Mouse (Mus musculus): ENCODE data around the gene Ephb1. TPM values are rescaled to one million over a fixed set of nuclear protein-coding genes. Genes with fewer than 3 reads are reported as not detected.

The Ephb1 gene
- polyA plus RNA-seq, 1 experiment = 2.5 TPM

GRCm38 (mm10) chr9:101950101-101950500 is 404.4 kb downstream of the Ephb1 start:
- Histone ChIP-seq H3K27me3 (ENCODE audit: control insufficient read depth, insufficient read depth, insufficient read length) (no peaks in the 10 kb centered on the region), H3K79me2 (ENCODE audit: control insufficient read depth, insufficient read depth) (no peaks in the 10 kb centered on the region), H3ac (ENCODE audit: control insufficient read depth, insufficient read length) (no peak overlapping the region), H3K36me3 (ENCODE audit: control insufficient read depth, insufficient read depth) (no peaks in the 10 kb centered on the region), H3K4me2 (ENCODE audit: low read depth) (no peak overlapping the region), H3K4me3 (no peak overlapping the region)
- no peak for TF ChIP-seq MYOD1 (IDR thresholded peaks at IDR 0.05; ENCODE audit: control insufficient read depth in 1 of 3, insufficient read length in 2 of 3, low read depth in 2 of 3)
- no peak for TF ChIP-seq POLR2AphosphoS2 (IDR thresholded peaks at IDR 0.05; ENCODE audit: insufficient read length, low read depth)
- no peak for TF ChIP-seq MAX (IDR thresholded peaks at IDR 0.05; ENCODE audit: low read depth)

- no peak for TF ChIP-seq MAX (IDR thresholded peaks at IDR 0.05; ENCODE audit: low read depth)
- no peak for TF ChIP-seq TCF3 (IDR thresholded peaks at IDR 0.05; ENCODE audit: insufficient read length, low read depth)
- TF ChIP-seq POLR2A (IDR thresholded peaks at IDR 0.05; ENCODE audit: insufficient read length, low read depth) = no peak
- TF ChIP-seq USF1 (IDR thresholded peaks at IDR 0.05; ENCODE audit: low read depth) = no peak
- no peak for TF ChIP-seq CEBPB (IDR thresholded peaks at IDR 0.05; ENCODE audit: insufficient read depth, poor library complexity, severe bottlenecking)
- TF ChIP-seq MYOD1 (IDR thresholded peaks at IDR 0.05; ENCODE audit: control insufficient read depth in 1 of 3, insufficient read length in 2 of 3, low read depth in 2 of 3) = no peak
- TF ChIP-seq TCF12 (IDR thresholded peaks at IDR 0.05; ENCODE audit: insufficient read depth, poor library complexity, severe bottlenecking) = no peak
- no peak for TF ChIP-seq POLR2AphosphoS2 (IDR thresholded peaks at IDR 0.05; ENCODE audit: insufficient read length, low read depth)
- TF ChIP-seq MYOG (IDR thresholded peaks at IDR 0.05; ENCODE audit: control insufficient read depth in 1 of 3, insufficient read depth in 1 of 3, insufficient read length in 2 of 3, low read depth in 2 of 3) = no peak
- TF ChIP-seq REST (IDR thresholded peaks at IDR 0.05; ENCODE audit: insufficient read depth, insufficient read length) = no peak
- TF ChIP-seq E2F4 (IDR thresholded peaks at IDR 0.05; ENCODE audit: insufficient read depth) = no peak
- no peak for TF ChIP-seq SRF (IDR thresholded peaks at IDR 0.05; ENCODE audit: control insufficient read depth, insufficient read length, low read depth)
These were observed 408.7 kb downstream of the Ephb1 start for GRCm38 (mm10) chr9:101945814-101946213.

GRCm38 (mm10) chr9:101945326-101945725 is 409.2 kb downstream of the Ephb1 start:
- no peak overlapping the region for H3ac ChIP-seq (ENCODE audit: control insufficient read depth, insufficient read length)
- no peak for TF ChIP-seq USF1 (IDR thresholded peaks at IDR 0.05; ENCODE audit: low read depth)
- H3K36me3 ChIP-seq (ENCODE audit: control insufficient read depth, insufficient read depth) = no peaks in the 10 kb centered on the region
- H3K27me3 ChIP-seq (ENCODE audit: control insufficient read depth, insufficient read depth, insufficient read length) = no peaks in the 10 kb centered on the region
- no peaks in the 10 kb centered on the region for H3K79me2 ChIP-seq (ENCODE audit: control insufficient read depth, insufficient read depth)
- H3K4me3 ChIP-seq = no peak overlapping the region
- no peak overlapping the region for H3K4me2 ChIP-seq (ENCODE audit: low read depth)

More at GRCm38 (mm10) chr9:101945814-101946213, 408.7 kb downstream of the Ephb1 start:
- no peaks in the 10 kb centered on the region for H3K27me3 ChIP-seq (ENCODE audit: control insufficient read depth, insufficient read depth, insufficient read length)
- H3K4me3 ChIP-seq = no peak overlapping the region
- H3K4me2 ChIP-seq (ENCODE audit: low read depth) = no peak overlapping the region
- H3ac ChIP-seq (ENCODE audit: control insufficient read depth, insufficient read length) = no peak overlapping the region
- no peaks in the 10 kb centered on the region for H3K36me3 ChIP-seq (ENCODE audit: control insufficient read depth, insufficient read depth)
- H3K79me2 ChIP-seq (ENCODE audit: control insufficient read depth, insufficient read depth) = no peaks in the 10 kb centered on the region

- Histone ChIP-seq H3K4me3 (no peak overlapping the region), H3K36me3 (ENCODE audit: control insufficient read depth, insufficient read depth) (no peaks in the 10 kb centered on the region), H3K27me3 (ENCODE audit: control insufficient read depth, insufficient read depth, insufficient read length) (no peaks in the 10 kb centered on the region), H3K79me2 (ENCODE audit: control insufficient read depth, insufficient read depth) (no peaks in the 10 kb centered on the region), H3K4me2 (ENCODE audit: low read depth) (no peak overlapping the region), H3ac (ENCODE audit: control insufficient read depth, insufficient read length) (no peak overlapping the region)
- TF ChIP-seq MAX (IDR thresholded peaks at IDR 0.05; ENCODE audit: low read depth) (no peak), TCF12 (IDR thresholded peaks at IDR 0.05; ENCODE audit: insufficient read depth, poor library complexity, severe bottlenecking) (no peak), CEBPB (IDR thresholded peaks at IDR 0.05; ENCODE audit: insufficient read depth, poor library complexity, severe bottlenecking) (no peak), POLR2AphosphoS2 (IDR thresholded peaks at IDR 0.05; ENCODE audit: insufficient read length, low read depth) (no peak), REST (IDR thresholded peaks at IDR 0.05; ENCODE audit: insufficient read depth, insufficient read length) (no peak), POLR2A (IDR thresholded peaks at IDR 0.05; ENCODE audit: insufficient read length, low read depth) (no peak), MYOG (IDR thresholded peaks at IDR 0.05; ENCODE audit: control insufficient read depth in 1 of 3, insufficient read depth in 1 of 3, insufficient read length in 2 of 3, low read depth in 2 of 3) (no peak), SRF (IDR thresholded peaks at IDR 0.05; ENCODE audit: control insufficient read depth, insufficient read length, low read depth) (no peak), USF1 (IDR thresholded peaks at IDR 0.05; ENCODE audit: low read depth) (no peak), E2F4 (IDR thresholded peaks at IDR 0.05; ENCODE audit: insufficient read depth) (no peak), TCF3 (IDR thresholded peaks at IDR 0.05; ENCODE audit: insufficient read length, low read depth) (no peak), MYOD1 (IDR thresholded peaks at IDR 0.05; ENCODE audit: control insufficient read depth in 1 of 3, insufficient read length in 2 of 3, low read depth in 2 of 3) (no peak)
These were observed 412.3 kb downstream of the Ephb1 start for GRCm38 (mm10) chr9:101942058-101942669.

GRCm38 (mm10) chr9:101940182-101940581 is 414.3 kb downstream of the Ephb1 start:
- H3K79me2 ChIP-seq (ENCODE audit: control insufficient read depth, insufficient read depth) = no peaks in the 10 kb centered on the region
- no peaks in the 10 kb centered on the region for H3K27me3 ChIP-seq (ENCODE audit: control insufficient read depth, insufficient read depth, insufficient read length)
- no peaks in the 10 kb centered on the region for H3K36me3 ChIP-seq (ENCODE audit: control insufficient read depth, insufficient read depth)

More at GRCm38 (mm10) chr9:101940182-101940581, 414.3 kb downstream of the Ephb1 start:
- H3K4me2 ChIP-seq (ENCODE audit: low read depth) = no peak overlapping the region
- no peak for TF ChIP-seq POLR2A (IDR thresholded peaks at IDR 0.05; ENCODE audit: insufficient read length, low read depth)
- no peak for TF ChIP-seq REST (IDR thresholded peaks at IDR 0.05; ENCODE audit: insufficient read depth, insufficient read length)
- H3K4me3 ChIP-seq = no peak overlapping the region
- no peak overlapping the region for H3ac ChIP-seq (ENCODE audit: control insufficient read depth, insufficient read length)

All from myocyte (in vitro differentiated cells).